Mouse (Mus musculus) liver, embryonic 13.5 days (tissue): ENCODE results near the gene Slfn5. TPM values are rescaled to one million over a fixed set of nuclear protein-coding genes. Genes with fewer than 3 reads are reported as not detected.
"Not testable (repeated sequence)": the region's sequence is repeated elsewhere in the genome, so short reads cannot be mapped to it uniquely, and the experiment has no call there.

Source experiments
- ATAC-seq: fragments of 200-750 bp; cut with Nextera tagmentation; 2 replicates; pipeline ENCODE4 v1.8.0; 2017; ENCODE audit warnings: low read depth, mild to moderate bottlenecking, moderate number of reproducible peaks, moderate library complexity
- DNase-seq: peaks from one replicate; pipeline ENCODE4 v3.0.0; 2022
- H3K27ac ChIP-seq: fragments of 300-500 bp; sonication (generic); 2 replicates; pipeline ENCODE4 v1.5.1; 2015; ENCODE audit warnings: moderate library complexity, mild to moderate bottlenecking, inconsistent platforms
- H3K27me3 ChIP-seq: fragments of 300-500 bp; sonication (generic); 2 replicates; pipeline ENCODE4 v1.6.1; 2015; ENCODE audit warnings: mild to moderate bottlenecking, inconsistent platforms
- H3K36me3 ChIP-seq: fragments of 300-500 bp; sonication (generic); 2 replicates; pipeline ENCODE4 v1.6.1; 2015; ENCODE audit warnings: mild to moderate bottlenecking, inconsistent platforms
- H3K4me1 ChIP-seq: fragments of 300-500 bp; sonication (generic); replicated peaks from 2 replicates; pipeline ENCODE4 v1.6.1; 2015; ENCODE audit warnings: inconsistent platforms
- H3K4me2 ChIP-seq: fragments of 300-500 bp; sonication (generic); 2 replicates; pipeline ENCODE4 v1.6.1; 2015; ENCODE audit warnings: inconsistent platforms, mild to moderate bottlenecking, moderate library complexity
- H3K4me3 ChIP-seq: fragments of 300-500 bp; sonication (generic); replicated peaks from 2 replicates; pipeline ENCODE4 v1.5.1; 2015; ENCODE audit warnings: mild to moderate bottlenecking, inconsistent platforms
- H3K9ac ChIP-seq: fragments of 300-500 bp; sonication (generic); 2 replicates; pipeline ENCODE4 v1.6.1; 2015; ENCODE audit warnings: mild to moderate bottlenecking, inconsistent platforms
- H3K9me3 ChIP-seq: fragments of 300-500 bp; sonication (generic); replicated peaks from 2 replicates; pipeline ENCODE4 v1.6.1; 2016; ENCODE audit warnings: inconsistent platforms
- WGBS: fragments of 180-500 bp; shearing (Covaris S2); methylation state at CpG from one replicate; pipeline ENCODE4 v1.1.7; 2015; ENCODE audit not compliant: insufficient replicate concordance; 5-methylcytosine and 5-hydroxymethylcytosine counted together
- microRNA-seq: library from miRNA; unstranded; fragments of <30 nt; microRNA quantifications from one replicate; pipeline ENCODE4, GENCODE M21; 2016
- polyA plus RNA-seq: library from polyadenylated mRNA; unstranded; fragments of >200 nt; fragmentation: Nextera tagmentation; extraction: Ambion mirVana; gene quantifications from 2 replicates; pipeline ENCODE4 v1.2.1, GENCODE M21; 2015

Slfn5 gene
- polyA plus RNA-seq, 1 experiment from 2014 or later = 0.68 TPM

GRCm38 (mm10) chr11:82982409-82982808 lies 31.3 kb downstream of the Slfn5 start:
- 76% methylated on average over 2 of the region's 2 CpGs for WGBS
- H3K27me3 ChIP-seq, H3K4me1 ChIP-seq, H3K4me3 ChIP-seq, H3K9me3 ChIP-seq, H3K9ac ChIP-seq, H3K4me2 ChIP-seq, DNase-seq, H3K27ac ChIP-seq, ATAC-seq: not testable (repeated sequence)
- peaks cover 43% of the 10 kb centered on the region for H3K36me3 ChIP-seq

- WGBS = 81% methylated on average over 17 of the region's 17 CpGs
- ATAC-seq (no peak), DNase-seq (no peak)
- H3K4me2 ChIP-seq = no peak overlapping the region
- H3K4me3 ChIP-seq = no peak overlapping the region
- no peak overlapping the region for H3K9ac ChIP-seq
- H3K36me3 ChIP-seq = peaks cover 48% of the 10 kb centered on the region
- H3K9me3 ChIP-seq = no peaks in the 10 kb centered on the region
- H3K27ac ChIP-seq = no peak overlapping the region
- H3K27me3 ChIP-seq = no peaks in the 10 kb centered on the region
- H3K4me1 ChIP-seq = peaks cover 5% of the 10 kb centered on the region; the same call in 1 of the 2 replicates
Measured at GRCm38 (mm10) chr11:82983193-82983592, 32.0 kb downstream of the Slfn5 start.

DNA sequence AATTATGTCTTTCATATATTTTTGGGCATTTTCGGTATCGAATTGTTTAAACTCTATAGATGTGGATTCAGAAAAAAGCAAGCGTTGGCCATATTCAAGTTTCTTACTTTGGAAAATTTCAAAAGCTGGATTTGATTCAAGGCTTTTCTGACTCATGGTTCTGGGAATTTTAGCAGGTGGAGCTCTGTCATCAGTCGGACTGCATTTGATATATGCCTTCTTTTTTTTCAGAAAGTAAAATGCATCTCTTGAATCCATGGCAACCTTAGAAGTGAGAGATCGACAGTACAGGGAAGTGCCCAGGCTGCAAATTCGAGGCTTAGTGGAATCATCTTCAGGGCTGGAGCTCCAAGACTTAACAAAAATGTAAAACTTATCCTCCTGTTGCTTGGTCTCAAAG lies 36.5 kb downstream of the Slfn5 start:
- Histone ChIP-seq H3K36me3 (peaks cover 29% of the 10 kb centered on the region), H3K27me3 (no peaks in the 10 kb centered on the region), H3K4me2 (no peak overlapping the region), H3K9me3 (no peaks in the 10 kb centered on the region), H3K9ac (no peak overlapping the region), H3K4me3 (no peak overlapping the region), H3K27ac (no peak overlapping the region), H3K4me1 (peaks cover 22% of the 10 kb centered on the region)
- 70% methylated on average over 6 of the region's 6 CpGs for WGBS
- ATAC-seq = no peak
- no peak for DNase-seq

GRCm38 (mm10) chr11:82989357-82989756 lies 38.2 kb downstream of the Slfn5 start:
- Histone ChIP-seq H3K36me3 (peaks cover 25% of the 10 kb centered on the region), H3K9ac (peak overlapping the region; percentile 63; the same call in 1 of the 2 replicates), H3K4me3 (peak overlapping the region; percentile 63), H3K9me3 (no peaks in the 10 kb centered on the region), H3K27me3 (no peaks in the 10 kb centered on the region), H3K4me2 (peak overlapping the region; percentile 72), H3K4me1 (peaks cover 22% of the 10 kb centered on the region), H3K27ac (no peak overlapping the region)
- no peak for ATAC-seq
- 37% methylated on average over 12 of the region's 12 CpGs for WGBS
- no peak for DNase-seq

DNA sequence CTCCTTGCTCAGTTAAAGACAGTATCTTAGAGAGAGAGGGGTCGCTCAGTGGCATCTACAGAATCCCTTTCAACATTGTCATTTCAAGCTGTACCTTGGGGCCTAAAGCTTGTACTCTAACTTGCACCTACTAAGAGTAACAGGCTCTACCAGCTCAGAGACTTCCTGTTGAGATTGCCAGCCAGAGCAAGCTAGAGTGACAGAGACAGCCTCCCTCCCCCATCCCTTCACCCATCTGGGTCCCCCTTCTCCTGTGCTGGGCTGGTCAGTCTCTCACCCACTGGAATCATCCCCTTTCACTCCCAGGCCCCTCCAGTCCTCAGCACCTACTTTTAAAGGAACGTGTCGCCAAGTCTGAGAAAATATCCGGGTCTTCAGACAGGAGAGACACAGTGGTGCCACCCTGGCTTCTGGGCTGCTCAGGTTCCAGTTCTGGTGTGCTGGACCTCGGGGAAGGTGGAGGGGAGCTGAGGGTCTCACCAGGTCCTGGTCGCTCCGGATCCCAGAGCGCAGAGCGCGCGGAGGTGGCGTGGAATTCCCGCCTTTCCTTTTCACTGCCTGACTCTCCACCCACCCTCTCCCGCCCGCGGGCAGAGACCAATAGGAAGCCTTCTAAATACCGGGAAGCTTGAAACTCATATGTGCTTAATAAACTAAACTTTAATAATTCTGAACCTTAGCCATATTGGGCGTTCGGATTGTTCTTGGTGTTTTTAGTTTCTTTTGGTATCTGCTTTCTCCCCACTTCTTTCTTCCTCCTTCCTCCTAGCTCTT lies 39.6 kb downstream of the Slfn5 start:
- Histone ChIP-seq H3K27ac (0 out of 2 replicates have a peak overlapping the region, but pooled peaks have one; percentile 34), H3K4me3 (peak overlapping the region; percentile 63), H3K4me1 (peaks cover 22% of the 10 kb centered on the region), H3K36me3 (peaks cover 12% of the 10 kb centered on the region; the same call in 1 of the 2 replicates), H3K4me2 (peak overlapping the region; percentile 72), H3K9ac (peak overlapping the region; percentile 63)
- peak; percentile 71 for ATAC-seq
- DNase-seq, H3K27me3 ChIP-seq, H3K9me3 ChIP-seq: not testable (repeated sequence)
- 5% methylated on average over 19 of the region's 19 CpGs for WGBS

DNA sequence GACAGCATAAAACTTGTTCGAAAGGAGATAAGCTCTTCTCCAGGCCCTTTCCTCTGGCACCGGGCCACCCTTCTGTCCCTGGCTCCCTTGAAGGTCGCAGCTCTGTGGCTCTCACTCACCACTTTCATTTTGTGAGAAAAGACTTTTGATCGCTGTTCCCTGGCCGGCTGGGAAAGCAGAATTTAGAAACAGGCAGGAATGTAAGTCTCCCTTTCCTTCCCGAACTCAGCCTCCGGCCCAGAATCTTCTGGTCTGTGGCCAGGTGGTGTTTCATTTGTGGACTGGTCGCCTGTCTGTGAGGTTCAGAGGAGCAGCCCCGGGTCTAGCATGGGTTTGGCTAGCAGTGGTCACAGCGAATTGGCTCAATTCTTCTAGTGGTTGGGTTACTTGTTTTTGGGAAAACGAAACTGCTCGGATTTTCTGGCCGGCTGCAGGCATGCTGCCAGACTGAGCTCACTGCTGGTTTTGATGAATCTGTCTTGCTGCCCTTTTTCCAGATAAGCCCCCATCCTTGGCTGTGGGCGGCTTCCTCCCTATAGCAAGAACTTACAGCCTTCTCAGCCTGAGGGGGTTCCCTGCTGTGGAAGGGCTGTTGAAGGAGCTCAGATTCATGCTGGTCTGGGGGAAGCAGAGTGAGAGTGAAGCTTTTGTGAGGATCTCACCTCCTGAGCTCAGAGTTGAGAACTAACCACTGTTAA lies 40.5 kb downstream of the Slfn5 start, which contains the start of gene Slfn9:
Slfn9 (minus strand) TSS at position 362 of the 698 bp plus-strand sequence.
- DNase-seq (no peak), ATAC-seq (peak; percentile 51; the same call in 1 of the 2 replicates)
- no peaks in the 10 kb centered on the region for H3K27me3 ChIP-seq
- H3K4me2 ChIP-seq = peak within 1 kb of the TSS; percentile 72
- H3K9ac ChIP-seq = peak within 1 kb of the TSS; percentile 63
- peak within 1 kb of the TSS; percentile 63 for H3K4me3 ChIP-seq
- peaks cover 11% of the 10 kb centered on the region; the same call in 1 of the 2 replicates for H3K36me3 ChIP-seq
- 0 out of 2 replicates have a peak within 1 kb of the TSS, but pooled peaks have one; percentile 34 for H3K27ac ChIP-seq
- 7% methylated on average over 14 of the region's 14 CpGs for WGBS
- H3K4me1 ChIP-seq = peaks cover 20% of the 10 kb centered on the region
- H3K9me3 ChIP-seq = no peaks in the 10 kb centered on the region

- no peak for ATAC-seq
Measured at GRCm38 (mm10) chr11:83013356-83013755, 62.2 kb downstream of the Slfn5 start.

More at GRCm38 (mm10) chr11:83013356-83013755, 62.2 kb downstream of the Slfn5 start:
- Histone ChIP-seq H3K27ac (no peak overlapping the region), H3K9me3 (no peaks in the 10 kb centered on the region), H3K36me3 (no peaks in the 10 kb centered on the region), H3K4me3 (no peak overlapping the region), H3K9ac (no peak overlapping the region), H3K4me2 (no peak overlapping the region), H3K27me3 (no peaks in the 10 kb centered on the region), H3K4me1 (no peaks in the 10 kb centered on the region)
- no peak for DNase-seq
- WGBS = 63% methylated on average over 1 of the region's 1 CpGs

Small RNA genes lying within 50 kb of the gene (microRNA-seq; reads per million reads assigned to microRNA genes)
- not detected for gene Mir7679

Other genes with a start within 250 kb of the Slfn5 start
- 0.16 and 0.31 TPM in 2 replicates for gene Cct6b, start 187.0 kb upstream of the Slfn5 start, polyA plus RNA-seq
- gene Zfp830, start 187.0 kb upstream of the Slfn5 start, polyA plus RNA-seq = 19.5 and 23.3 TPM in 2 replicates
- gene Lig3, start 170.2 kb upstream of the Slfn5 start, polyA plus RNA-seq = 10.2 and 12.0 TPM in 2 replicates
- 20.2 and 25.3 TPM in 2 replicates for gene Rffl, start 80.1 kb upstream of the Slfn5 start, polyA plus RNA-seq
- 6.8 and 8.0 TPM in 2 replicates for gene Rad51d, start 60.7 kb upstream of the Slfn5 start, polyA plus RNA-seq
- gene Fndc8, start 59.2 kb upstream of the Slfn5 start, polyA plus RNA-seq = 0.05 and 0.08 TPM in 2 replicates
- 21.3 and 24.3 TPM in 2 replicates for gene Nle1, start 42.9 kb upstream of the Slfn5 start, polyA plus RNA-seq
- 0.75 and 1.1 TPM in 2 replicates for gene Unc45b, start 40.8 kb upstream of the Slfn5 start, polyA plus RNA-seq
- gene Slfn9, start 40.5 kb downstream of the Slfn5 start, polyA plus RNA-seq = 5.5 and 8.3 TPM in 2 replicates
- 0.37 and 0.66 TPM in 2 replicates for gene Slfn8, start 69.5 kb downstream of the Slfn5 start, polyA plus RNA-seq
- gene Slfn2, start 113.8 kb downstream of the Slfn5 start, polyA plus RNA-seq = 4.9 and 5.0 TPM in 2 replicates
- 0.10 and 0.28 TPM in 2 replicates for gene Slfn1, start 165.5 kb downstream of the Slfn5 start, polyA plus RNA-seq
- 0.06 and 0.08 TPM in 2 replicates for gene Slfn4, start 223.8 kb downstream of the Slfn5 start, polyA plus RNA-seq
- gene Slfn3, start 240.0 kb downstream of the Slfn5 start, polyA plus RNA-seq = 1.2 and 2.0 TPM in 2 replicates